Mouse (Mus musculus) kidney, postnatal 0 days (tissue): ENCODE results near the gene Ppp1r14b. TPM values are rescaled to one million over a fixed set of nuclear protein-coding genes. Genes with fewer than 3 reads are reported as not detected.
A peak's percentile ranks its signal among the peaks of the same experiment; 100 is the strongest.

Experiments
- ATAC-seq: fragments of 200-750 bp; cut with Nextera tagmentation; replicated peaks from 2 replicates; pipeline ENCODE4 v1.8.0; 2017; ENCODE audit warnings: low read depth, moderate number of reproducible peaks, moderate TSS enrichment, moderate library complexity; ENCODE audit not compliant: low FRiP score
- DNase-seq: peaks from one replicate; pipeline ENCODE4 v3.0.0-alpha.2; 2016; ENCODE audit warnings: low spot score
- H3K27ac ChIP-seq: fragments of 300-500 bp; sonication (generic); 2 replicates; pipeline ENCODE4 v1.5.1; 2014; ENCODE audit warnings: mild to moderate bottlenecking
- H3K27me3 ChIP-seq: fragments of 300-500 bp; sonication (generic); 2 replicates; pipeline ENCODE4 v1.6.1; 2014; ENCODE audit warnings: low read length, mixed read lengths; ENCODE audit not compliant: insufficient read depth
- H3K36me3 ChIP-seq: fragments of 300-500 bp; sonication (generic); 2 replicates; pipeline ENCODE4 v1.6.1; 2014; ENCODE audit warnings: low read length, mixed read lengths; ENCODE audit not compliant: insufficient read depth
- H3K4me1 ChIP-seq: fragments of 300-500 bp; sonication (generic); replicated peaks from 2 replicates; pipeline ENCODE4 v1.6.1; 2014; ENCODE audit warnings: antibody characterized with exemption, low read length, mixed read lengths; ENCODE audit not compliant: insufficient read depth
- H3K4me2 ChIP-seq: fragments of 300-500 bp; sonication (generic); 2 replicates; pipeline ENCODE4 v1.6.1; 2014; ENCODE audit warnings: mild to moderate bottlenecking, low read length, moderate library complexity, mixed read lengths
- H3K4me3 ChIP-seq: fragments of 300-500 bp; sonication (generic); replicated peaks from 2 replicates; pipeline ENCODE4 v1.5.1; 2014; ENCODE audit warnings: low read depth, low read length
- H3K9ac ChIP-seq: fragments of 300-500 bp; sonication (generic); 2 replicates; pipeline ENCODE4 v1.6.1; 2014; ENCODE audit warnings: low read depth, low read length
- H3K9me3 ChIP-seq: fragments of 300-500 bp; sonication (generic); replicated peaks from 2 replicates; pipeline ENCODE4 v1.6.1; 2016; ENCODE audit warnings: low read length, inconsistent platforms, mixed read lengths
- CTCF ChIP-seq: IDR thresholded peaks from 2 replicates; pipeline ENCODE4 v1.5.1; 2016; ENCODE audit warnings: antibody characterized with exemption, low read depth, mild to moderate bottlenecking, moderate library complexity
- WGBS: fragments of 180-500 bp; shearing (Covaris S2); extraction: QIAGEN DNeasy Blood & Tissue Kit; methylation state at CpG from one replicate; pipeline ENCODE4 v1.1.7; 2014; 5-methylcytosine and 5-hydroxymethylcytosine counted together
- polyA plus RNA-seq: library from polyadenylated mRNA; unstranded; fragments of >200 nt; fragmentation: Nextera tagmentation; extraction: Ambion mirVana; gene quantifications from 2 replicates; pipeline ENCODE4 v1.2.1, GENCODE M21; 2015

Ppp1r14b gene
- polyA plus RNA-seq, 1 experiment from 2014 or later = 174 TPM

DNA sequence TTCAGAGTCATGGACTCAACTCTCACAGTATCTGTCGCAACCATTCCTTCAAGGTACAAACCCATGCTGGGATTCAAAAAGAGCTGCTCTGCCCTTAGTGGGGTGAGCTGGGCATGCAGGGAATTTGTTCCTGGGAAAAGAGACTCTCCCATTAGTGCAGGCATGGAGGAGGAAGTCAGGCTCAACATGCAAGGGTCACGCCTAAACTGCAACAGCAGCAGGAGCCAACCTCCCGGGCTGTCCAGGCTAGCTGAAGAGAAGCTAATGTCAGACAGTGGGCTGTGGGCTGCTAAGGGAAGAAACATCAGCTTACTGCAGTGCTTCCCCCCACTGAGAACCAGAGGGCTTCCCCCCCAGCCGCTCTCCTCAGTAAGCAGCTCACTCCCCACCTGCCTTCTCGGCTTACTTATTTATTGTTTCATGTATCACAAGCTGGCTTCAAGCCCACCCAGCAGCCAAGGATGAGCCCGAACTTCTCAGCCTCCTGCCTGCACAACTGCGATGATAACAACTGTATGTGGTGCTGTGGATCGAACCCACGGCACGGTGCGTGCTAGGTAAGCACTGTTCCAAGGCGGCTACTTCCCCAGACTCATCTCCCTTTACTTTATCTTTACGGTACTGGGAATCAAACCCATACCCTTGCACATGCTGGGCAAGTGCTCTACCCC lies 2.4 kb upstream of the Ppp1r14b start:
- no peak for DNase-seq
- Histone ChIP-seq H3K4me3 (no peak overlapping the region), H3K36me3 (0 out of 2 replicates have a peak, but pooled peaks cover 2% of the 10 kb centered on the region), H3K27me3 (no peaks in the 10 kb centered on the region), H3K4me2 (no peak overlapping the region), H3K27ac (no peak overlapping the region), H3K9ac (no peak overlapping the region), H3K4me1 (peaks cover 36% of the 10 kb centered on the region), H3K9me3 (no peaks in the 10 kb centered on the region)
- WGBS = 72% methylated on average over 13 of the region's 13 CpGs
- ATAC-seq = no peak
- no peak for TF ChIP-seq CTCF

- Histone ChIP-seq H3K9me3 (no peaks in the 10 kb centered on the region), H3K9ac (peak overlapping the region; percentile 72; the same call in 1 of the 2 replicates), H3K4me3 (peak overlapping the region; percentile 69), H3K27ac (peak overlapping the region; percentile 16; the same call in 1 of the 2 replicates), H3K4me1 (peaks cover 32% of the 10 kb centered on the region), H3K27me3 (no peaks in the 10 kb centered on the region), H3K4me2 (peak overlapping the region; percentile 92), H3K36me3 (0 out of 2 replicates have a peak, but pooled peaks cover 14% of the 10 kb centered on the region)
- DNase-seq (no peak), ATAC-seq (no peak)
- 35% methylated on average over 12 of the region's 12 CpGs for WGBS
- no peak for TF ChIP-seq CTCF
Measured at GRCm38 (mm10) chr19:6973581-6974190, 1.1 kb upstream of the Ppp1r14b start.

DNA sequence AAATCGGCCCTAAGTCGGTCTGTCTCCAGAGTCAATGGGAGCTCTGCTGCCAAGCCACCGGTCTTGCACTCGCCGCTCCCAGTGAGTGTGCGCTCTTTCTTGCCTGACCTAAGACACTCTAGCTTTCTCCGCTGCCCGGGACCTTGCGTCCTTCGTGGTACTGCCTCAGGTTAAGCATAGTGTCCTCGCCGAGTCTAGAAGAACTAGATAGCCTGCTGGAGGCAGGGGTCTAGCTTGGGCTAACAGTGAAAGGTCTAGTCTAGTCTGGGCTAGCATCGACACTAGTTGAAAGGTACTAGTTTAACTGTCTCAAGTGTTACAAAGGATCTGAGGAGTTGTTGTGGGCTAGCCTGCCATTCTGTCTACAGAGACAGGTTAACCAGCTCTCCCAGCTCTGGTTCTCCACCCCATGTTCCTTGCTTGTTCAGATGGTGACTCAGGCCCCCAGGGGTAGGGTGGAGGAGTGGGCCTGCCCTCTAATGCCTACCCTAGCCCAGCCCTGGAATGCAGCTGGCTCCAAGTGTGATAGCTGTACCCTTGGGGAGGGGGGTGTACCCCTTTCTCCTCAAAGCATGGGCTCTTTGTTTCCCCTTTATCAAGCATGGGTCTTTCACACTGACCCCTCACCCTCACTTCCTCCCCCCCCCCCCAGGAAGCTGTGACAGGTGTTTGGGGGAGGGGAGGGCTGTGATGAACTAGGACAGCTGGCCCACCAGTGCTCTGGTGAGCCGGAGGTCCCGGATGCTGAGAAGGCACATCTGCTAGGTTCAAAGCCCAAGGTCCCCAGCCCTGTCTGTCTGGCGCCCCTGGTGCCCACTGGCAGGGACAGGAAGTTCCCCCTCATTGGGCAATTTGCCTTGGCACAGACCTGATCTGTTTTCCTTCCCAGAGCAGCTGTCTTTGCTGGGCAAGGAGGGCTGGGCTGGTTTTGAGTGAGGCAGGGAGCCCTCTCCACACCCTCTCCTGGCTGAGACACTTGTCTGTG lies 1.1 kb downstream of the Ppp1r14b start, which contains the start of gene Plcb3:
Gene Plcb3 (minus strand): TSS at position 934 of the 985 bp plus-strand sequence.
- H3K9ac ChIP-seq = peak within 1 kb of the TSS; percentile 72
- peak; percentile 81 for DNase-seq
- no peak for ATAC-seq
- no peaks in the 10 kb centered on the region for H3K9me3 ChIP-seq
- H3K36me3 ChIP-seq = 0 out of 2 replicates have a peak, but pooled peaks cover 14% of the 10 kb centered on the region
- no peaks in the 10 kb centered on the region for H3K27me3 ChIP-seq
- H3K4me1 ChIP-seq = peaks cover 28% of the 10 kb centered on the region
- under 1% methylated on average over 16 of the region's 16 CpGs for WGBS
- peak; percentile 48; the same call in 1 of the 2 replicates for TF ChIP-seq CTCF
- H3K4me2 ChIP-seq = peak within 1 kb of the TSS; percentile 92
- peak within 1 kb of the TSS; percentile 69 for H3K4me3 ChIP-seq
- peak within 1 kb of the TSS; percentile 85 for H3K27ac ChIP-seq

DNA sequence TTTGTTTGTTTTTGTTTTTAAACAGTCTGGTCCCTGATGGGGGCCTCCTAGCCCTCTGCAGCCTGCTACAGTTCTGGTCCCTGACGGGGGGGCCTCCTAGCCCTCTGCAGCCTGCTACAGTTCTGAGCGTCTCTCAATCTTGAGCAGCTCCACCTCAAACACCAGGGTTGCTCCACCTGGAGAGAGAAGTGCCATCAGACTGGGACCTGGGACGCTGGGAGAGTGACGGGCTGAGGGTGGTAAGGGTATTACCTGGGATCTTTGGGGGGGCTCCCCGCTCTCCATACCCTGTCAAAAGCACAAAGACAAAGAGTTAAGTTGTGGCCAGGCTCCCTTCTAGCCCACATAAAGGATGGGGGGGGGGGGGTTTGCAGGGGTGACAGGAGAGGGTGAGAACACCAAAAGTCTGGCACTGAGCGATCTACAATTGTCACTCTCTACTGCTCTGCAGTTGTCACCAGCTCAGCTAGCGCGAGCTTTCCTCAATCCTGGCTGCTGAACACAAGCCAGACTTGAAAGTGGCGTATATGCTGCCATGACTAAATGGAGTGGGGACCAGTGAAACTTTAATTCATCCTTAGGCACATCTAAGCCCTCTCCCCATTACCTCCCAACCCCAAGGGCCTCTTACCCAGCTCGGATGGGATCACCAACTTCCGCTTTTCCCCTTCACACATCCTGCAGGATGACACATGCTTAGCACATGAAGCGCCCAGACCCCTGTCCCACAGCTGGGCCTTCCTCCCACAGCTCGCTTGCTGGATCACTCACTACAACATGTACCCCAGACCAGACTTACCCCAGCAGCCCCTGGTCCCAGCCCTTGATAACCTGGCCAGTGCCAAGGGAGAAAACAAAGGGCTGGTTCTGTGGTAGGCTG lies 3.2 kb downstream of the Ppp1r14b start:
- Histone ChIP-seq H3K9me3 (no peaks in the 10 kb centered on the region), H3K4me3 (no peak overlapping the region; the same call in 1 of the 2 replicates), H3K4me1 (peaks cover 22% of the 10 kb centered on the region), H3K36me3 (0 out of 2 replicates have a peak, but pooled peaks cover 22% of the 10 kb centered on the region), H3K27ac (no peak overlapping the region), H3K27me3 (no peaks in the 10 kb centered on the region), H3K4me2 (peak overlapping the region; percentile 70; the same call in 1 of the 2 replicates), H3K9ac (0 out of 2 replicates have a peak overlapping the region, but pooled peaks have one; percentile 27)
- TF ChIP-seq CTCF = no peak
- 81% methylated on average over 13 of the region's 13 CpGs for WGBS
- no peak for DNase-seq
- no peak for ATAC-seq

DNA sequence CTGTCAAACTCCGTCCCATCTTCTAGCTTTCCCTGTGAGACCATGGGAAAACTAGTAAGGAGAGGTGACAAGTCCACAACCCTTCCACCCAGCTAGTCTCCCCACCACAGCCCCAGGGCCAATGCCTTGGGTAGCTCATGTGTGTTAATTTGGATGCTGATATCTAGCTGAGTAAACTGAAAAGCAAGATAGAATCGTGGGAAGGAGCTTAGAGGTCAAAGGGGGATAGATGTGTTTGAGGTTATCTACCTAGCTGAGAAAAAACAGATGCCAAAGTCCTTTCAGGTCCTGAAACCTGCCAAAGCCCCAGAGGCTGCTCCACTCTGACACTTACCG lies 3.8 kb downstream of the Ppp1r14b start:
- Histone ChIP-seq H3K4me3 (peak overlapping the region; percentile 46; the same call in 1 of the 2 replicates), H3K9ac (peak overlapping the region; percentile 63), H3K27ac (0 out of 2 replicates have a peak overlapping the region, but pooled peaks have one; percentile 75), H3K4me1 (peaks cover 22% of the 10 kb centered on the region), H3K4me2 (peak overlapping the region; percentile 70), H3K27me3 (no peaks in the 10 kb centered on the region), H3K9me3 (no peaks in the 10 kb centered on the region), H3K36me3 (peaks cover 24% of the 10 kb centered on the region; the same call in 1 of the 2 replicates)
- ATAC-seq (no peak), DNase-seq (no peak)
- TF ChIP-seq CTCF = no peak
- 35% methylated on average over 3 of the region's 3 CpGs for whole genome bisulfite sequencing
